Mouse (Mus musculus): ENCODE results near the gene Myof. TPM values are rescaled to one million over a fixed set of nuclear protein-coding genes. Genes with fewer than 3 reads are reported as not detected.

Myof gene
- polyA plus RNA-seq, 1 experiment from 2014 or later: 24.6 TPM

GRCm38 (mm10) chr19:37877511-37878167, 165.7 kb downstream of the Myof start:
- H3K27me3 ChIP-seq (replicated peaks; ENCODE audit: control insufficient read depth, insufficient read depth, low read length): peaks cover 36% of the 10 kb centered on the region
- 11% methylated on average over 20 of the region's 20 CpGs for WGBS
- H3K4me3 ChIP-seq (ENCODE audit: low read depth, low read length): no peak overlapping the region
- no peak overlapping the region for H3K27ac ChIP-seq (replicated peaks; ENCODE audit: low read depth, low read length)
- no peak for ATAC-seq (ENCODE audit: low read depth)
- no peaks in the 10 kb centered on the region for H3K9me3 ChIP-seq (ENCODE audit: control insufficient read depth, low read length)
- peaks cover 6% of the 10 kb centered on the region; the same call in 1 of the 2 replicates for H3K4me1 ChIP-seq (ENCODE audit: control insufficient read depth, insufficient read depth, low read length)
- H3K36me3 ChIP-seq (ENCODE audit: control insufficient read depth, insufficient read depth, low read length): no peaks in the 10 kb centered on the region
- DNase-seq (ENCODE audit: low spot score): no peak
- no peak overlapping the region for H3K9ac ChIP-seq (ENCODE audit: low read depth, low read length)
- H3K4me2 ChIP-seq (ENCODE audit: low read depth, low read length): peak overlapping the region; percentile 31

GRCm38 (mm10) chr19:37876605-37877245, 166.7 kb downstream of the Myof start:
- Histone ChIP-seq H3K4me1 (ENCODE audit: control insufficient read depth, insufficient read depth, low read length) (peaks cover 6% of the 10 kb centered on the region; the same call in 1 of the 2 replicates), H3K9ac (ENCODE audit: low read depth, low read length) (no peak overlapping the region), H3K9me3 (ENCODE audit: control insufficient read depth, low read length) (no peaks in the 10 kb centered on the region), H3K27me3 (replicated peaks; ENCODE audit: control insufficient read depth, insufficient read depth, low read length) (peaks cover 36% of the 10 kb centered on the region), H3K4me2 (ENCODE audit: low read depth, low read length) (no peak overlapping the region), H3K4me3 (ENCODE audit: low read depth, low read length) (no peak overlapping the region), H3K36me3 (ENCODE audit: control insufficient read depth, insufficient read depth, low read length) (no peaks in the 10 kb centered on the region), H3K27ac (replicated peaks; ENCODE audit: low read depth, low read length) (no peak overlapping the region)
- ATAC-seq (ENCODE audit: low read depth): no peak
- DNase-seq (ENCODE audit: low spot score): no peak
- 59% methylated on average over 6 of the region's 6 CpGs for WGBS

GRCm38 (mm10) chr19:37873499-37873898, 169.9 kb downstream of the Myof start:
- DNase-seq (ENCODE audit: low spot score) (no peak), ATAC-seq (ENCODE audit: low read depth) (no peak)
- Histone ChIP-seq H3K36me3 (ENCODE audit: control insufficient read depth, insufficient read depth, low read length) (no peaks in the 10 kb centered on the region), H3K4me1 (ENCODE audit: control insufficient read depth, insufficient read depth, low read length) (peaks cover 6% of the 10 kb centered on the region; the same call in 1 of the 2 replicates), H3K4me3 (ENCODE audit: low read depth, low read length) (no peak overlapping the region), H3K9me3 (ENCODE audit: control insufficient read depth, low read length) (no peaks in the 10 kb centered on the region), H3K27me3 (replicated peaks; ENCODE audit: control insufficient read depth, insufficient read depth, low read length) (peaks cover 18% of the 10 kb centered on the region), H3K9ac (ENCODE audit: low read depth, low read length) (no peak overlapping the region), H3K27ac (replicated peaks; ENCODE audit: low read depth, low read length) (no peak overlapping the region), H3K4me2 (ENCODE audit: low read depth, low read length) (no peak overlapping the region)
- 89% methylated on average over 1 of the region's 1 CpGs for WGBS

- Histone ChIP-seq H3K9ac (ENCODE audit: low read depth, low read length) (no peak overlapping the region), H3K27ac (replicated peaks; ENCODE audit: low read depth, low read length) (no peak overlapping the region), H3K36me3 (ENCODE audit: control insufficient read depth, insufficient read depth, low read length) (no peaks in the 10 kb centered on the region), H3K4me3 (ENCODE audit: low read depth, low read length) (no peak overlapping the region), H3K9me3 (ENCODE audit: control insufficient read depth, low read length) (no peaks in the 10 kb centered on the region), H3K27me3 (replicated peaks; ENCODE audit: control insufficient read depth, insufficient read depth, low read length) (no peaks in the 10 kb centered on the region), H3K4me1 (ENCODE audit: control insufficient read depth, insufficient read depth, low read length) (no peaks in the 10 kb centered on the region), H3K4me2 (ENCODE audit: low read depth, low read length) (no peak overlapping the region)
- ATAC-seq (ENCODE audit: low read depth) (no peak), DNase-seq (ENCODE audit: low spot score) (no peak)
- 73% methylated on average over 3 of the region's 3 CpGs for WGBS
Measured at GRCm38 (mm10) chr19:37867592-37867991, 175.8 kb downstream of the Myof start.

GRCm38 (mm10) chr19:37866994-37867393, 176.4 kb downstream of the Myof start:
- H3K27ac ChIP-seq (replicated peaks; ENCODE audit: low read depth, low read length): no peak overlapping the region
- no peaks in the 10 kb centered on the region for H3K27me3 ChIP-seq (replicated peaks; ENCODE audit: control insufficient read depth, insufficient read depth, low read length)
- H3K4me2 ChIP-seq (ENCODE audit: low read depth, low read length): no peak overlapping the region
- no peak overlapping the region for H3K9ac ChIP-seq (ENCODE audit: low read depth, low read length)
- no peaks in the 10 kb centered on the region for H3K36me3 ChIP-seq (ENCODE audit: control insufficient read depth, insufficient read depth, low read length)
- no peaks in the 10 kb centered on the region for H3K4me1 ChIP-seq (ENCODE audit: control insufficient read depth, insufficient read depth, low read length)
- H3K4me3 ChIP-seq (ENCODE audit: low read depth, low read length): no peak overlapping the region
- H3K9me3 ChIP-seq (ENCODE audit: control insufficient read depth, low read length): no peaks in the 10 kb centered on the region
- WGBS: 87% methylated on average over 6 of the region's 6 CpGs
- no peak for DNase-seq (ENCODE audit: low spot score)
- no peak for ATAC-seq (ENCODE audit: low read depth)

- no peaks in the 10 kb centered on the region for H3K36me3 ChIP-seq (ENCODE audit: control insufficient read depth, insufficient read depth, low read length)
- H3K9me3 ChIP-seq (ENCODE audit: control insufficient read depth, low read length): no peaks in the 10 kb centered on the region
- no peak overlapping the region for H3K4me2 ChIP-seq (ENCODE audit: low read depth, low read length)
- no peak for ATAC-seq (ENCODE audit: low read depth)
- WGBS: 87% methylated on average over 1 of the region's 1 CpGs
- H3K4me1 ChIP-seq (ENCODE audit: control insufficient read depth, insufficient read depth, low read length): no peaks in the 10 kb centered on the region
- DNase-seq (ENCODE audit: low spot score): no peak
- H3K27ac ChIP-seq (replicated peaks; ENCODE audit: low read depth, low read length): no peak overlapping the region
- no peak overlapping the region for H3K9ac ChIP-seq (ENCODE audit: low read depth, low read length)
- no peaks in the 10 kb centered on the region for H3K27me3 ChIP-seq (replicated peaks; ENCODE audit: control insufficient read depth, insufficient read depth, low read length)
- H3K4me3 ChIP-seq (ENCODE audit: low read depth, low read length): no peak overlapping the region
Measured at GRCm38 (mm10) chr19:37861171-37861570, 182.2 kb downstream of the Myof start.

- H3K4me2 ChIP-seq (ENCODE audit: low read depth, low read length): no peak overlapping the region
- no peaks in the 10 kb centered on the region for H3K27me3 ChIP-seq (replicated peaks; ENCODE audit: control insufficient read depth, insufficient read depth, low read length)
- H3K9me3 ChIP-seq (ENCODE audit: control insufficient read depth, low read length): no peaks in the 10 kb centered on the region
- no peaks in the 10 kb centered on the region for H3K4me1 ChIP-seq (ENCODE audit: control insufficient read depth, insufficient read depth, low read length)
- no peaks in the 10 kb centered on the region for H3K36me3 ChIP-seq (ENCODE audit: control insufficient read depth, insufficient read depth, low read length)
- no peak overlapping the region for H3K27ac ChIP-seq (replicated peaks; ENCODE audit: low read depth, low read length)
- WGBS: 96% methylated on average over 1 of the region's 1 CpGs
- H3K4me3 ChIP-seq (ENCODE audit: low read depth, low read length): no peak overlapping the region
- DNase-seq (ENCODE audit: low spot score) (no peak), ATAC-seq (ENCODE audit: low read depth) (no peak)
- no peak overlapping the region for H3K9ac ChIP-seq (ENCODE audit: low read depth, low read length)
Measured at GRCm38 (mm10) chr19:37860267-37860666, 183.1 kb downstream of the Myof start.

- ATAC-seq (ENCODE audit: low read depth): no peak
- no peaks in the 10 kb centered on the region for H3K27me3 ChIP-seq (replicated peaks; ENCODE audit: control insufficient read depth, insufficient read depth, low read length)
- 62% methylated on average over 7 of the region's 7 CpGs for WGBS
- H3K36me3 ChIP-seq (ENCODE audit: control insufficient read depth, insufficient read depth, low read length): no peaks in the 10 kb centered on the region
- no peak overlapping the region for H3K27ac ChIP-seq (replicated peaks; ENCODE audit: low read depth, low read length)
- no peak overlapping the region for H3K9ac ChIP-seq (ENCODE audit: low read depth, low read length)
- H3K4me1 ChIP-seq (ENCODE audit: control insufficient read depth, insufficient read depth, low read length): no peaks in the 10 kb centered on the region
- DNase-seq (ENCODE audit: low spot score): no peak
- H3K4me2 ChIP-seq (ENCODE audit: low read depth, low read length): no peak overlapping the region
- no peaks in the 10 kb centered on the region for H3K9me3 ChIP-seq (ENCODE audit: control insufficient read depth, low read length)
- H3K4me3 ChIP-seq (ENCODE audit: low read depth, low read length): no peak overlapping the region
Measured at GRCm38 (mm10) chr19:37858406-37859081, 184.8 kb downstream of the Myof start.

All from embryonic facial prominence, embryonic 14.5 days (tissue).